In genomic region chr15:12479326-12479725, GRCm38 (mm10) we compare ENCODE assay signal across 9 mouse cellular contexts.
DNase-seq lines count a peak whose midpoint lies in the region; ATAC-seq and TF ChIP-seq lines count a peak whose summit lies in the region.
"Had no signal": no experiment of that assay in that cellular context is flagged by ENCODE, and none has a peak within 500 bp of the region (broad histone marks: within the 10 kb centered on the region; RNA-seq: fewer than 3 reads in every experiment).

No protein-coding gene starts in this region.

- H3K9ac ChIP-seq in lung, embryonic 15.5 days = no peak overlapping the region
- H3K9ac ChIP-seq in embryonic facial prominence, embryonic 14.5 days (ENCODE audit: low read depth, low read length) = no peak overlapping the region
- no peak overlapping the region for H3K9ac ChIP-seq in lung, postnatal 0 days (replicated peaks; ENCODE audit: low read depth)

- no peak overlapping the region for H3K4me2 ChIP-seq in lung, embryonic 15.5 days
- H3K4me2 ChIP-seq in embryonic facial prominence, embryonic 14.5 days (ENCODE audit: low read depth, low read length) = no peak overlapping the region
- H3K4me2 ChIP-seq in lung, postnatal 0 days (replicated peaks; ENCODE audit: low read depth, low read length) = no peak overlapping the region

- no peak for TF ChIP-seq EP300 in lung, postnatal 0 days (IDR thresholded peaks at IDR 0.05)

- peak; percentile 29; the same call in 1 of the 2 replicates for ATAC-seq in lung, embryonic 15.5 days (ENCODE audit: borderline replicate concordance, extremely low read depth, low FRiP score, low TSS enrichment)
- no peak for ATAC-seq in embryonic facial prominence, embryonic 14.5 days (ENCODE audit: low read depth)
- peak; percentile 61 for ATAC-seq in lung, postnatal 0 days
- ATAC-seq: Patski had no signal

- no peaks in the 10 kb centered on the region for H3K36me3 ChIP-seq in lung, embryonic 15.5 days
- 0 out of 2 replicates have a peak, but pooled peaks cover 3% of the 10 kb centered on the region for H3K36me3 ChIP-seq in embryonic facial prominence, embryonic 14.5 days (ENCODE audit: control insufficient read depth, insufficient read depth, low read length)
- H3K36me3 ChIP-seq in lung, postnatal 0 days (ENCODE audit: insufficient read depth, low read length) = no peaks in the 10 kb centered on the region

- H3K27ac ChIP-seq in lung, embryonic 15.5 days = no peak overlapping the region
- no peak overlapping the region for H3K27ac ChIP-seq in embryonic facial prominence, embryonic 14.5 days (replicated peaks; ENCODE audit: low read depth, low read length)
- no peak overlapping the region for H3K27ac ChIP-seq in lung, postnatal 0 days (ENCODE audit: low read length)
- H3K27ac ChIP-seq in left cerebral cortex, adult 2 months = no peak overlapping the region

- intact Hi-C loops in left cerebral cortex, adult 2 months (cut with DNase I) = no loop called here

- DNase-seq in cerebellum, adult 11-12 months = peak; percentile 11
- no peak for DNase-seq in cerebellum, adult 11 months
- no peak for DNase-seq in lung, postnatal 14 days
- peak; percentile 29 for DNase-seq in embryonic facial prominence, embryonic 14.5 days (ENCODE audit: low spot score)
- peak; percentile 37 for DNase-seq in lung, postnatal 0 days (ENCODE audit: low spot score)
- no peak for DNase-seq in right cerebral cortex, postnatal 10 days (ENCODE audit: low spot score in 2 of 2)
- DNase-seq in left cerebral cortex, adult 2 months (ENCODE audit: extremely low spot score in 1 of 2, low spot score in 2 of 2) = no peak

- 72% methylated on average over 5 of the region's 5 CpGs for WGBS in lung, embryonic 15.5 days
- WGBS in embryonic facial prominence, embryonic 14.5 days = 56% methylated on average over 5 of the region's 5 CpGs
- 64% methylated on average over 5 of the region's 5 CpGs for WGBS in lung, postnatal 0 days

- no peak overlapping the region for H3K4me3 ChIP-seq in lung, embryonic 15.5 days
- no peak overlapping the region for H3K4me3 ChIP-seq in embryonic facial prominence, embryonic 14.5 days (ENCODE audit: low read depth, low read length)
- H3K4me3 ChIP-seq in lung, postnatal 0 days (ENCODE audit: low read depth, low read length) = no peak overlapping the region
- no peak overlapping the region for H3K4me3 ChIP-seq in left cerebral cortex, adult 2 months

- H3K27me3 ChIP-seq in lung, embryonic 15.5 days = no peaks in the 10 kb centered on the region
- H3K27me3 ChIP-seq in embryonic facial prominence, embryonic 14.5 days (replicated peaks; ENCODE audit: control insufficient read depth, insufficient read depth, low read length) = no peaks in the 10 kb centered on the region
- no peaks in the 10 kb centered on the region for H3K27me3 ChIP-seq in lung, postnatal 0 days (replicated peaks; ENCODE audit: insufficient read depth, low read length)
- H3K27me3 ChIP-seq: Patski had no signal

- no peaks in the 10 kb centered on the region for H3K9me3 ChIP-seq in lung, embryonic 15.5 days
- H3K9me3 ChIP-seq in embryonic facial prominence, embryonic 14.5 days (ENCODE audit: control insufficient read depth, low read length) = no peaks in the 10 kb centered on the region
- no peaks in the 10 kb centered on the region for H3K9me3 ChIP-seq in lung, postnatal 0 days (ENCODE audit: low read length)

- no peak for TF ChIP-seq CTCF in lung, postnatal 0 days (IDR thresholded peaks at IDR 0.05)
- TF ChIP-seq CTCF in left cerebral cortex, adult 2 months (IDR thresholded peaks at IDR 0.05) = no peak

- H3K4me1 ChIP-seq in lung, embryonic 15.5 days = no peaks in the 10 kb centered on the region
- H3K4me1 ChIP-seq in embryonic facial prominence, embryonic 14.5 days (ENCODE audit: control insufficient read depth, insufficient read depth, low read length) = no peaks in the 10 kb centered on the region; the same call in 1 of the 2 replicates
- H3K4me1 ChIP-seq in lung, postnatal 0 days (ENCODE audit: insufficient read depth, low read depth, low read length) = no peaks in the 10 kb centered on the region

Comparison
In these comparisons a context has a peak if more than half of its experiments do, and no peak if none do; other contexts are left out.
1. DNase-seq: peak in cerebellum, adult 11-12 months (single experiment), embryonic facial prominence, embryonic 14.5 days (single experiment) and lung, postnatal 0 days (single experiment); none in cerebellum, adult 11 months (single experiment), lung, postnatal 14 days (single experiment), right cerebral cortex, postnatal 10 days (0 of 2) and left cerebral cortex, adult 2 months (0 of 2).